Mouse (Mus musculus) CD4-positive helper T cell, adult 2 months (primary cell): ENCODE measurements around the gene Mrpl37.
A peak's percentile ranks its signal among the peaks of the same experiment; 100 is the strongest.

Source experiments
- DNase-seq: peaks from one replicate; pipeline ENCODE4 v3.0.0-alpha.2; 2012; ENCODE audit warnings: low read depth, missing footprints, low spot score

Gene Mrpl37

DNA sequence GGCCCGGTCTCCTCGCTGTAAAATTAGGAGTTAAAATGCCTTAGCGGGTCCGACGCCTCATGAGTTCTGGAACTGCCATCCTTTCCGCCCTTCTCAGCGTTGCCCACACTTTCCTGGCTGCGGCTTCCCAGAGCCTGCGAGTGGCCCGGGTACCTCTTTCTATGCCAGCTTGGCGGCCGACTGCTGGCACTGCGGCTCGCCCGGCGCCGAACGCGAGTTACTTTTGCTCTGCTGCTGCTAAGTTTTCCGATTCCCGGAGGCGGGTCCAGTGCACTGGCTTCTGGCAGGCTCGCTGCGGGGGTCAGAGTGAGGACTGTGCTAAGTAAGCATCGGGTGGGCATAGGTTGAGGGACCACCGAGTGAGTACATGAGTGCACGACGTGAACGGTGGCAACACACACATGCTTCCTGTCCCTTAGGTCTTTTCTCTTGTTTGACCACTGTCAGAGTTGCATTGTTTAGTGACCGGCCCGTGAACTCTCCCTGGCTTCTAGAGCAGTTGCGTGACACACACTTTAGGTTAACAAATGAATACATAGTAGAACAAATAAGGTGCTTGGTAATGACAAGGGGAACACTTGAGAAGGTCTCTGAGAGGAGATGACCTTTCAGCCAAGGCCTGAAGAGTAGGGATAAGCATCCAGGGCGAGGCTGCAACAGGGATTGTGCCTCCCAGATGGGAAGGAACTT is 628 bp upstream of the Mrpl37 start:
- no peak for DNase-seq

DNA sequence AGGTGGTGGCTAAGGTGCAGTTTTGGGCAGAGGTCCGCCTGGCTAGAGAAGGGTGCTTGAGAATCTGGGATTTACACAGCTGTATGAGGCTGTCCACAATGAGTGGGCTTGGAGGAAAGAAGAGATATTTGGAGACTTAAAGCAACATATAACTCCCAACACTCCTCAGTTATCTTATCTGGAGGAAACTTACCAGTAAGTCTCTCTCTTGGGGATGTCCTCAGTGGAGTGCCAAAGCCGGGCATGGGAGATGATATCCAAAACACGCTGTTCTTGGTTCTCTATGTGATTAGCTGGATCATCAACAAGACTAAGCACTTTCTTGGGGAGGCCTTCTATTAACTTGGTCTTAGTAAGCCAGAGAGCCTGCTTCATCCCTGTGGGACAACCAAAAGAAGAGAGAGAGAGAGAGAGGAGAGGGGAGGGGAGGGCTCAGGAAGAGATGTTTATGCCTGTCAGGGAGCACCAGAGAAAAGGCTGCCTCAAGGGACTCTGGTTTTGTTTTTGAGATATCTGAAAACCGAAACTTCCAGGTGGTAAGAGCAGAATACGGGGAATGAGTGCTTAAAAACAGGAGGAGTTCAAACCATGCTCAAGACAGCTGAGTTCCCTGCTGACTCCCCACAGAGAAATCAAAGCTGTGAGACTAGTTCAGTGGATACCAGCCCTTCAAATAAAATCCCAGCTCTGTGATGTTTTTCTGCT is 2.1 kb downstream of the Mrpl37 start:
- no peak for DNase-seq

DNA sequence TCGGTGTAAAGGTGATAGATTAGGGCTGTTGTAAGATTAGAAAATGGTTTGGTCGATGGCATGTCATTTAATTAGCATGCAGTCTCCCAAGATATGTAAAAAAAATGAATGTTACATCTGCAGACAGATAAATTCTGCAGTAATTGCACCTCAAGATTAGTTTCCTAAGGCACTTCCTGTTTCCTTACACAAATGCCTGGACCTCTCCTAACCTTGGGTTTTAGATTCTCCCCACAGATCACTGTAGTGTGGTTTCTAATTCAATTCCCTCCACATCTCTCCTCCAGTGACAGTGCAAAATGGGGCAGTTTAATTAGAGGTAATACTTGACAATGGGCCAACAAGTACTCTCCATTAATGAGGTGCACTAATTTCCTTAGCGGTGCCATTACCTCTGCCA is 3.5 kb downstream of the Mrpl37 start:
- DNase-seq = no peak

DNA sequence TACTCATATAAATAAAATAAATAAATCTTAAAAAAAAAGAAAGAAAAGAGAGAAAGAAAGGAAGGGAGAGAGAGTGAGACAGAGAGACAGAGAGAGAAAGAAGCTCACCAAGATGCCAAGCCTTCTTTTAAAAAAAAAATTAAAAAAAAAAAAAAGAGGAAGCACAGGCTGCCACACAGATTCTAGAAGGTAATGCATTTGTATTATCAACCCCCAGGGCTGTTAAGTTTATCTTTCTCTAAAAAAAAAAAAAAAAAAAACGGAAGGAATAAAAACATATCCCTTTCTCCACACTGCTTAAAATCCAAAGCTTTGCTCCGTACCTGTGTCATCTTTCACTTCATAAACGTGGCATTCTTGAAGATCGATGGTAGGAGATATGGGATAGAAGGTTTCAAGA is 5.1 kb downstream of the Mrpl37 start:
- DNase-seq = no peak

DNA sequence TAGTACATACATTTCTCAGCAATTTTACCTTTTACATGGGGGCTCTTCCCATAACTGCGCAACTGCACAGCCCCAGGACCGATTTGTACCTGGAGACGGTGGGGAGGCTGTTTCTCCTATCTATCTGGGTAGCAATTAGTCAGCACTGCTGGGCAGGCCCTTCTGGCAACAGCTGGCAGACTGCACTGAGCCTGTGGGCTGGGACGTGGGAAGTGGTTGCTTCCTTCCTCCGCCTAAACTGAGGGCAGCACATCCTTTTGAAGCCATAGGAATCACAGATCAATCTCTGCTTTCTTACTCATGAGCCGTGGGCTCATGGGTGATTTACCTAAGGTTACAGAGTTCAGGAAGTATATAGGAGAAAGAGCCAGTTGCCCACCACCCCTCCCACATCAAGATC is 7.9 kb downstream of the Mrpl37 start:
- DNase-seq = peak; percentile 14

DNA sequence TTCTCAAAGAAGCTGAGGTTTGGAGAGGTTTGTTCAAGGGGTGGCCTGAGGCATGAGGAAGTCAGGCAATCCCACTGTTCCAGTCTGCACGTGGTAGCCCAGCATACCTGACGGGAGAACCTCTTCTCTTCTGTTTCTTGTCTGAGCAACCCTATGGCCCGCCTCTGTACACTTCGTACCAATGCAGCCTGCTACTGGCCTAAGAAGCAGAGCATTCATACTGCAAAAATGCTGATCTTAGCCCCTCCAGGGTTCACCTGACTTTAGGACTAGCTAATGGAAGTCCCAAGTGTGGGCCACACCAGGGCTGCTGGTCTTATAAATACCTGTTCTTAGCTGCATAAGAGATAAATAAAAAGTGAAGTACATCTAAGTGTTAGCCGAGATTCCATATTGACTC is 8.3 kb downstream of the Mrpl37 start:
- no peak for DNase-seq

DNA sequence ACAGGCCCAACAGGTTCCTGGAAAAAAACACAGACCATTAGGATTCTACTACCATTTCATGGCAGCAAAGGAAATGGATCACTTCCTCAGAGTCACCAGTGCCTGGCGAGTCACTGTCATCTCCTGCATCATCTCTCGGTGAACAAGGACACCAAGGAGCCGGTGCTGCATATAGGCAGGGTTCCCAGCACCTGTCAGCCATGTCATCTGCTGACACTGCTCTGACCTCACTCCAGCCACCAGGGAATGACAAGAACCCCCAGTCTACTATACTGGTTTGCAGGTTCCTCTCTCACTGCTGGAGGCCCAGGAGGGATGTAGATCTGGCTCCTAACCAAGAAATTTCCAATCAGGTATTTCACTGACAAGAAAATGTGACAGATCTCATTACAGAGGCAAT is 10.6 kb downstream of the Mrpl37 start:
- DNase-seq = no peak

DNA sequence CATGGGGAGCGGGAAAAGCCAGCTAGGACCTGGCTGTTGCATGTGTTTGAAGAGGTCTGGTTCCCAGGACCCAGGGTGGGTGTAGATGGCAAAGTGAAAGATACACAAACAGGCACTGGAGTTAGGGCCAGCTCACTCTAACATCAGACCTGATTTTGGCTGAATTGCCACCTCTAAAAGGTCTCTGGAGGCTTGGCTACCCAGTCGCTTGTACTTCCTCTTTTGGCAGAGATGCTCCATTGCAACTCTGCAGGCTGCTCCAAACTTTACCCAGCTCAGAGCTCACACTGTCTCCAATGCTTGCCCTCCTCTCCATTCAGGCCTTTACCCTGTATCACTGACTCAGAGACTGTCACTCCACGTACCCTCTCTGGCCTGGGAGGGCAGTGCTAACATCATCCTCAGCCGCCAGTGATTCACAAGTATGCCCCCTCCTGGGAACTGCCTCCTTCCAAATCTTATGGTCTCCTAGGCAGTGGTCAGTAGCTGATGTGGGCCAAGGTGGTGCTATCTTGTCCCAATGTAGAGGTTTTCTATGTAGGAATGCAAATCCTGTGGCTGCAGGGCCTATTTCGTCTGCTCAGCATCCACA is 13.6 kb downstream of the Mrpl37 start:
- no peak for DNase-seq

DNA sequence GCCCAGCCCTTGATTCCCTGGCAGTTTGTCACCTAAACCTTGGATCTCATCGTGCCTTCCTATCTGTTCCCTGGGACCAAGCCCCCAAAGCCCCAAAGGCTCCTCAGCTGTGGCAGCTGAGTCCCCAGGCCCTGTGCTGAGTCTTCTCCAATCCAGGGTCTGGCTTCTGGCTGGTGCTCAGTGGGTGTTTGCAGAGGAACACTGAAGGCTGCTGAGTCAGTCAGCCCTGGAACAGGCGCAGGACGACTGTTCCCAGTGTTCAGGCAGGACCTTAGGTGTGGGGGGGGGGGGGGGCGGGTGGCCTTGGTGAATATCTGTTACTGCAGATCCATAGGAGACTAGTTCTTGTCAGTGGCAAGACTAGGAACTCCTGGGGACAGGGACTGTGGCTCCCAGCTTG is 14.8 kb downstream of the Mrpl37 start:
- no peak for DNase-seq

DNA sequence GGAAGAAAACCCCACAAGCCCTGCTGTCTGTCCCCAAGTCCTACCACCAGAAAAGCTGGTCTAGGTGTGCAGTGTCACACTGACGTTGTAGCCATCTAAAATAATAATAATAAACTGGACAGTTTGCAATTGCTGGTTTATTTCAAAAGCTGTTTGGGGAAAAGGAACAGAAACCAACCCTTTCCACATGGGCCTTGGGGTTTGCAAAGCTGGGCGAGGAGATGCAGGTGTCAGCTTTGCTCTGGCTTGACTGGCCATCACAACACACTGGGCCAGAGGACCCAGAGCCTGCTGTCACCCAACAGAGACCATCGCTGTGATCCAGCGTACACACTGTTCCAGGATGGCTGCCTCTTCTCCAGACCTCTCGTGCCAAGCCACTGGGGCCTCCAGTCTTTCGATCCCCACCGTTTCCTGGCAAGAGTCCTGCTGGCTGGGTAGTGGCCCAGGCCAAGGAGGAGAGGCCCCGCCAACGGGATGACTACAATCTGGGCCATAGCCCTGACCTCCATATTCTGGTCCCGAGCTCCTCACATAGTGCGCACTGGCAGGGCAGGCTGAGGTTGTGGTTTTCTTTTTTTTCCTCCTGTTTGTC is 18.0 kb downstream of the Mrpl37 start:
- no peak for DNase-seq

DNA sequence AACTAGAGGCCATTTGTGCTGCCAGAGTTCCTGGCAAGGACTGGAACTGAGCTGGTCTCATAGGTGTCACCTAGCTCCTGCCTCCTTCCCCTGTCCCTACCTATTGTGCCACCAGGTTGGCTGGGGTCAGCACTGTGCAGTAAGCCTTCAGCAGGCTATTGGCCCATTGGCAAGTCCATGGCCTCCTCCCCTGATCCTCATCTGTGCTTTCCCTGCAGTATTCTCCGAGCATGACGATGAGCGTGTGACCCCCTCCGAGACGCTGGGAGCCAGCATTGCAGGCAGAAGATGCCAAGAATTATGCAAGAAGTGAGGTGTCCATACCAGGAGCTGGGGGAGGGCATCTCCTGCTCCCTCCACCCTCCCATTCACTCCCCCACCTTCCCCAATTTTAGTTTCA is 18.9 kb downstream of the Mrpl37 start:
- DNase-seq = no peak

DNA sequence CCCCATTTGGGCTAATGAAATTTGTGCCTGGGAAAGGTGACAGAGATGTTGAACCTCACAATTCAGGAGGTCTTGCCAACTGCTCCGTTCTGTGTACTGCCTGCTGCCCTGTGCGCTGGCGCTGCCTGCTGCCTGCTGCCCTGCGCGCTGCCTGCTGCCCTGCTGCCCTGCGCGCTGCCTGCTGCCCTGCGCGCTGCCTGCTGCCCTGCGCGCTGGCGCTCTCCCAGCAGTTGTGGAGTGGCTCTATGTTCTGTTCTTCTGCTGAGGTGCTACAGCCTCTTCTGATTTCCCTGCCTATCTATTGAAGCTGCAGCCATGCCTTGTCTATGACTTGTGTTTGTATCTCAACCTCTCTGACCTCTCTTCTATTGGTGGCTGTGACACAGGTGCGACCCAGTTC is 21.5 kb downstream of the Mrpl37 start:
- no peak for DNase-seq

DNA sequence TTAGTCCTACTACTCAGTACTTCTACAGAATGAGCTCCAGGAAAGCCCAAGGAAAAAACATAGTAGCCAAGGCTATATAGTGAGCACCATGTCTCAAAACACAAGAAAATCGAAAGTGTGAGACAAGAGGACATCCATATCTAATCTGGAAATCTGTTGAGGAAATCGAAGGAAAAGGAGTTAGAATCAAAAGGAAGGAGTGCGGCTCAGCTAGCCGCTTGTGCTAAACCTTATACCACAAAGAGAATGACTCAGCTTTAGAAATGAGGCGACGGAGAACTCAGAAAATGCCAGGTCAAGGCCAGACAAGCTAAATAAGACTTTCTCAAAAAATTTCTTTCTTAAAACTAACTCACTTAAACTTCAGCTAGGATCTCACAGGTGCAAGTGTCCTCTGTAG is 24.4 kb downstream of the Mrpl37 start:
- no peak for DNase-seq

DNA sequence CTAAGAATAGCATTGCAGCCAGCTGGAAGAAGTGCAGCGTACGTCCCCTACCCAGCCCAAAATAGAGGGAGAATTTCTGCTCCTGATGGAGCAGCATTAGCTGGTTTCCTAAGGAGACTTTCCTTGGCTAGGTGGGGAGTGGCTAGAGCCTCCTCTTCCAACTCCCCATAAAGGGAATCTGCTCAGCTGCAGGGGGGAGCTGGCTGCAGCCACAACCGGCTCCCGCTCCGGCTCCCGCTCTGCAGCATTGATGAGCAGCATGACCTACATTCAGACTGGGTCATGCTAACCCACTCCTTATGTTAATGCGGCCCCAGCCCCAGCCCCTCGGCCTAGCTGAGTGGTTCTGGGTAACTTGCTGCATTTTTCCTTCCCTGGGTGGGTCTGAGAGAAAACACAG is 27.4 kb downstream of the Mrpl37 start:
- DNase-seq = no peak

DNA sequence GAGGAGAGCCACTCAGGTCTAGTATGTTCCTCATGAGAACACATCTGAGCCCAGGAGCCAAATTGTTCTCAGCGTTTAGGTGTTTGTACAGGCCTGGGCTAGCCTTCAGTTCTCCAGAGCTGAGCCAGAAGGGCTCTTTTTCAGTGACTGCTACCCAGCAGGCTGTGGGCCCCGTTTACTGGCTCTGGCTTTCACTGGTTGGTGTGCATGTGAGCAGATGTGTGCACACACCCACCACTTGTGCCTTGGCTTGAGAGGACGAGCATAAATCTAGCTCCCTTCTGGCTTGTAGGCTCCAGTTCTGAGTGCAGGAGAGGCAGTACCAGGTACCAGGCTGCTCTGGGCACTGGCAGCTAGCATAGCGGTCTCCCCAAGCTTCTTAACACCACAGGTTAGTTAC is 28.4 kb downstream of the Mrpl37 start:
- no peak for DNase-seq

DNA sequence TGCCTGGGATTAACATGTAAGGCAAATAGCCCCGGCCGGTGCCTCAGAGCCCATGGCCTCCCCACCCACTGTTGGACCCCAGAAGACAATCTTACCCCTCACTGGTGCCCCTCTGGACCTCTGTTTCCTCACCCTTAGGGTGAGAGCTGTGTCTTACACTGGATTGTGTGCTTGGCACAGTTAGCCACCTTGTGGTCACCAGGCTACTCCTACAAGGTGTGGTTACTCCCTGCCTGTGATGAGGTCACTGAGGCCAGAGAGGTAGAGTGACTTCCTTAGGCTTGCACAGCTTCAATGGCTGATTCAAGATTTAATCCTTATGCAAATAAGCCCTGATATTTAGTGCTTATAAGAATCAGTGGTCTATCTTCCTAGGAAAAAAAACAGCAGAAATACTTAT is 29.7 kb downstream of the Mrpl37 start:
- no peak for DNase-seq

DNA sequence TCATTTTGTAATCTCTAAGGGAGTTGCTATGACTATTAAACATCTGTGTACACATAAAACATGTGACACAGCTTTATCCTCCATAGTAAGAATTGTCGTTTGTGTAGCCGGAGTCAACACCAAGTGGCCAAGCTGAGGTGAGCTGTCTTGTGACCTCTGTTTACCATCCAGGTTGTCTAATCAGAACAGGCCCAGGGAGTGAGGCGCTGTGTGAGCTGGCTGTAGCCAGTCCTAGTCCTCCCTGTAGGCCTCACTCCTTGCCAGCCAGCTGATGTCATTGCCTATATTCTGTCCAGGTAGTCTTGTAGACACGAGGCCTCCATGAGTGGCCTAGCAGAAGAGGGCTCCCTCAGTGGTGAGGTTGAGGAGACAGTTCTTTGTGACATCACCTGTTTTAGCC is 31.0 kb downstream of the Mrpl37 start:
- DNase-seq = no peak

DNA sequence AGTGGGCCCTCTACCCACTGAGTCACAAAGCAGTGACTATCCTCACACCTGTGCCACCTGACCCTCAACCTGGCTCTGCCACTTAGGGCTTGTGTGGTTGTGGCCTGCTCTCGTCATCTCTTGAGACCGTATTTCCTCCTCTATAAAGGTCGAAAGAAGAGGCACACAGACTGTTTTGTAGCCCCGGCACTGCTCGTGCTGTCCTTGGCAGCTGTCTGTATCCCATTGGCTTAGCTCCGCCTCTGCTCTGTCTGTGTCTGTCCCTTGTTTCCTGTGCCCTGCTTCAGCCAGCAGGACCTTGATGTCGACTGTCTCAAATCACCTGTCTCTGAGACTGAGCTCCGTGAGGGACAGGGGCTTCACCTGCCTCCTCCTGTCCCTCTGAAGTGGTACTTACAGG is 40.2 kb downstream of the Mrpl37 start:
- no peak for DNase-seq

DNA sequence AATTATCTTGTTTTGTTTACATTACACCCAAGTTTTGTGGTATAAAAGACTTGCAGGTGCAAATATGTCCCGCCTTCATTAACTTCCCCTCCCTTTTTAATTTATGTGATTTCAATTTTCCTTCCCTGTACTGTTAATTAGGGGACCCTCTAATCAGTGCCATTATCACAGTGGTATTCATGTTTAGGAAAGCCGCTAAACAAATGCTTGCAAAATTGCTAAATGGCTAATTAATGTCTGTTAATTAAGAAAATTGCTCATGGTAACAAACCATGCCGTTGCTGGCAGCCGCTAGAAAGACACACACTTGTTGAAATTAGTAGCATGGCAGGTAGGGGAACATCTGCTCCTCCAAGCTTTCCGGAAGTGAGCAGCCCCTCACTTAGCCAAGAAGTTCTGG is 41.3 kb downstream of the Mrpl37 start:
- no peak for DNase-seq

DNA sequence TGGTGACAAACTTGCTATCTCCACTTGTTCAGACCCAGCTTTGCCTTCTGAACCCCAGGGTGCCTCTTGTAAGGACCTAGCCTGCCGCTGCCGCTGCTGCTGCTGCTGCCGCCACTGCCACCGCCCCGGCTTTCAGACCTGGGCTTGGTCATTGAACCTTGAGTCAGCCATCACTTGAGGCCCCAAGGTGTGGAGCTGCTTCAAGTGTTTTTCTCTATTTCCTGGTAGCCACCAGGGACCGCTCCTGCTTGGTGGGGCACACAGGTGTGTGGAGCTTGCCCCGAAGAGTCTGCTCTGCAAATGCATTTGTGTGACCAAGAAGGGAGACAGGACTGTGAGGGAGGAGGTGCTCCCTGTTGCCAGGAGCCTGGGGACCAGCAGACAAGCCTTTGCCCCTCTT is 41.8 kb downstream of the Mrpl37 start:
- no peak for DNase-seq

DNA sequence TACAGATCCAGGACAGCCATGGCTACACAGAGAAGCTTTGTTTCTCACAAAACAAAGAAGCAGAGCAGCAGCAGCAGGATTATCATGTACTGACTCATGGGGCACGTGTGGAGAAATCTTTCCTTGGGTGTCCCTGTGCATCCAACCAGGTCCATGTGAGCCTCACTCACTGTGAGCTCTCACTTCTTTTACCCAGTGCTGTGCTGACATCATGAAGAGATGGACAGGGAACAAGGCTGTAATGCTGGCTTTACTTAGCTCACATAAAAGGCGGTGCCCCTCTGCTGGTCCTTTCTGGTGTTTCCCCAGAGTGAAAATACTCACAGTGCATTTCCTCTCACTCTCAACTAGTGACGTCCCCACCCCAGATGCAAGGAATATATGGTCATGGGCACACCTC is 45.2 kb downstream of the Mrpl37 start:
- DNase-seq = no peak

DNA sequence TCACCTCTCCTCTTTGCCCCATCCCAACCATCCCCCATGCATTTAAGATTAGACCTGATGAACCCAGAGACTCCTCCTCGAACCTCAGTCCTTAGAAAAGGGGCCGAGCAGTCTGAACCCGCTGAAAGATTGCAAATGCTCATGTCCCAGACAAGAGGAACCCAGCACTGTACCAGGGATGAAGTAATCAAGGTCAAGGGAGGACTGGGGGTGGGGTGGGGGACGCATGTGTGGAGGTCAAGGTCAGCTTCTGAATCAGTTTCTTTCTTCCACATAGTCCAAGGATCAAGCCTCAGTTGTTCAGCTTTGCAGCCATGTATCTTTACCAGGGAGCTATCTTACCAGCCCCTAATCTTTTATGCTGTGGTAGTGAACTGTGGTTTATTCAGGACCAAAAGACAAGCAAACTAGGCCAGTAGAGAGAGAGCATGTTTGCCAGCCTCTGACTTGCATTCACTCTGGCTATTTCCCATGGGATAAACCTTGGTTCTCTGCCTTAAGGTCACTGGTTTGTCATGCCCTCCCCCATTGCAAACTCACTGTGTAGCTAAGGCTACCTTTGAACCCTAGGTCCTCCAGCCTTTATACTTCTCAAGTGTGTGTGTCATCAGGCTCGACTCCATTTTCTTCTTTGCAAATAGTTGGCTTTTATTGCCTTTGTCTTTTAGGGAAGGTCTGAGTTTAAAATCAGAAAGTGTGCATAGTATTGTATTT is 46.2 kb downstream of the Mrpl37 start:
- DNase-seq = no peak
